Mouse (Mus musculus) stomach, postnatal 0 days (tissue): ENCODE measurements around the gene Fgfr4. TPM values are rescaled to one million over a fixed set of nuclear protein-coding genes. Genes with fewer than 3 reads are reported as not detected.
"Not testable (repeated sequence)": the region's sequence is repeated elsewhere in the genome, so short reads cannot be mapped to it uniquely, and the experiment has no call there.

Source experiments
- ATAC-seq: fragments of 200-750 bp; cut with Nextera tagmentation; 2 replicates; pipeline ENCODE4 v1.8.0; 2017; ENCODE audit not compliant: low FRiP score, low TSS enrichment
- DNase-seq: peaks from one replicate; pipeline ENCODE4 v3.0.0-alpha.2; 2016; ENCODE audit warnings: low spot score
- H3K27ac ChIP-seq: fragments of 300-500 bp; sonication (generic); replicated peaks from 2 replicates; pipeline ENCODE4 v1.5.1; 2014; ENCODE audit warnings: mild to moderate bottlenecking, control low read depth
- H3K27me3 ChIP-seq: fragments of 300-500 bp; sonication (generic); 2 replicates; pipeline ENCODE4 v1.6.1; 2014; ENCODE audit warnings: low read length; ENCODE audit not compliant: control insufficient read depth, insufficient read depth
- H3K36me3 ChIP-seq: fragments of 300-500 bp; sonication (generic); 2 replicates; pipeline ENCODE4 v1.6.1; 2014; ENCODE audit warnings: low read length, mixed read lengths; ENCODE audit not compliant: control insufficient read depth, insufficient read depth
- H3K4me1 ChIP-seq: fragments of 300-500 bp; sonication (generic); replicated peaks from 2 replicates; pipeline ENCODE4 v1.6.1; 2014; ENCODE audit warnings: antibody characterized with exemption; ENCODE audit not compliant: control insufficient read depth, insufficient read depth
- H3K4me2 ChIP-seq: fragments of 300-500 bp; sonication (generic); replicated peaks from 2 replicates; pipeline ENCODE4 v1.6.1; 2014; ENCODE audit warnings: low read depth, mild to moderate bottlenecking, control low read depth, moderate library complexity
- H3K4me3 ChIP-seq: fragments of 300-500 bp; sonication (generic); 2 replicates; pipeline ENCODE4 v1.5.1; 2014; ENCODE audit warnings: low read depth, low read length, control low read depth
- H3K9ac ChIP-seq: fragments of 300-500 bp; sonication (generic); 2 replicates; pipeline ENCODE4 v1.6.1; 2014; ENCODE audit warnings: mild to moderate bottlenecking, low read length, control low read depth, mixed read lengths
- H3K9me3 ChIP-seq: fragments of 300-500 bp; sonication (generic); 2 replicates; pipeline ENCODE4 v1.6.1; 2016; ENCODE audit warnings: low read length; ENCODE audit not compliant: control insufficient read depth
- CTCF ChIP-seq: IDR thresholded peaks from 2 replicates; pipeline ENCODE4 v1.5.1; 2016; ENCODE audit warnings: antibody characterized with exemption, low read depth, mild to moderate bottlenecking, moderate library complexity
- EP300 ChIP-seq: optimal IDR thresholded peaks from 2 replicates; pipeline ENCODE3; 2016; ENCODE audit warnings: antibody characterized with exemption
- WGBS: fragments of 180-500 bp; shearing (Covaris S2); extraction: QIAGEN DNeasy Blood & Tissue Kit; methylation state at CpG from one replicate; pipeline ENCODE4 v1.1.7; 2014; 5-methylcytosine and 5-hydroxymethylcytosine counted together
- polyA plus RNA-seq: library from polyadenylated mRNA; unstranded; fragments of >200 nt; fragmentation: Nextera tagmentation; extraction: Ambion mirVana; gene quantifications from 2 replicates; pipeline ENCODE4 v1.2.1, GENCODE M21; 2015

Fgfr4 gene
- polyA plus RNA-seq, 1 experiment from 2014 or later, result 1.4 TPM

- H3K27ac ChIP-seq, result peak overlapping the region; percentile 87
- no peaks in the 10 kb centered on the region for H3K9me3 ChIP-seq
- H3K36me3 ChIP-seq, result no peaks in the 10 kb centered on the region
- TF ChIP-seq CTCF (no peak), EP300 (no peak)
- 0 out of 2 replicates have a peak, but pooled peaks cover 2% of the 10 kb centered on the region for H3K4me1 ChIP-seq
- no peaks in the 10 kb centered on the region for H3K27me3 ChIP-seq
- H3K9ac ChIP-seq, result peak overlapping the region; percentile 52
- peak overlapping the region; percentile 68 for H3K4me2 ChIP-seq
- ATAC-seq (peak; percentile 16; the same call in 1 of the 2 replicates), DNase-seq (no peak)
- 4% methylated on average over 12 of the region's 12 CpGs for WGBS
- peak overlapping the region; percentile 27 for H3K4me3 ChIP-seq
These were observed 37.2 kb downstream of the Fgfr4 start for GRCm38 (mm10) chr13:55189531-55190107.

DNA sequence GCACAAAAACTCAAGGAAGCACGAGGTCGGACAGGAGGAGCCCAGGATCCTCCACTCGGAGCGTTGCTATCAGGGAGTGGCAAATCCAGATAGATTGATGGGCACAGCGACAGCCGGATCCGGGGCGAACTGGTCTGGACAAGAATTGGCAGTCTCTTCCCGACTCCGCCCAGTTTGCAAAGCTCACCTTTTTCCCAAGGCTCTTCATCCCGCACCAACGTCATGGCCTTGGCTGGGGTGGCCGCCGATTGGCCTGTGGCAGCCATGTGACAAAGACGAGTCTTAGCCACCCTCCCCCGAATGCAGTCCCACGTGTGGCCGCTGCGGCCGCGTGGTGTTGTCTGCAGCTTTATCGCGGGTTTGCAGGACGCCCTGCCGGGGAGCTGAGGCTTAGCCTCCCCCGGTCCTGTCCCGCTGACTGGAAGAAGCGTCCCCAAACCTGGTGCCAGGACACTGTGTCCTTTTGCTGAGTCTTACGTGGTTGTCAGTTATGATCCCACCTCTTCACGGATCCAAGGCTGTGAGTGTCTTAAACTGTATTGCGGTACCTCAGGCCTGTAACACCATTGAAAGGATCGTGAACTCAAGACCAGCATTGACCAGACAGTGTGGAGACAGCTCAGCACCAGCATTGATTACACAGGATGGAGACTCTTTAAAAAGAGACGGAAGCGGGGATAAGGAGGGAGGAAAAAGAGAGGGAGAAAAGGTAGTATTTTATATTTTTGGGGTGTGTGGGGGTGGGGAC, 37.9 kb downstream of the Fgfr4 start:
- peak overlapping the region; percentile 68 for H3K4me2 ChIP-seq
- peak overlapping the region; percentile 27 for H3K4me3 ChIP-seq

GRCm38 (mm10) chr13:55191535-55191934, 39.1 kb downstream of the Fgfr4 start:
- ATAC-seq (no peak), DNase-seq (no peak)
- Histone ChIP-seq H3K36me3 (no peaks in the 10 kb centered on the region), H3K27me3 (no peaks in the 10 kb centered on the region), H3K4me1 (0 out of 2 replicates have a peak, but pooled peaks cover 2% of the 10 kb centered on the region), H3K4me3 (no peak overlapping the region), H3K9ac (no peak overlapping the region), H3K9me3 (no peaks in the 10 kb centered on the region), H3K4me2 (no peak overlapping the region), H3K27ac (no peak overlapping the region)
- 85% methylated on average over 5 of the region's 5 CpGs for WGBS
- TF ChIP-seq CTCF (no peak), EP300 (no peak)

More for the DNA sequence above, 37.9 kb downstream of the Fgfr4 start:
- Histone ChIP-seq H3K9ac (peak overlapping the region; percentile 53), H3K27me3 (no peaks in the 10 kb centered on the region), H3K9me3 (no peaks in the 10 kb centered on the region), H3K27ac (peak overlapping the region; percentile 87), H3K4me1 (0 out of 2 replicates have a peak, but pooled peaks cover 2% of the 10 kb centered on the region), H3K36me3 (no peaks in the 10 kb centered on the region)
- DNase-seq (peak; percentile 96), ATAC-seq (peak; percentile 99)
- WGBS, result 2% methylated on average over 34 of the region's 34 CpGs
- TF ChIP-seq CTCF, result peak; percentile 86
- peak; percentile 84 for TF ChIP-seq EP300

GRCm38 (mm10) chr13:55202758-55203157, 50.3 kb downstream of the Fgfr4 start:
- H3K9me3 ChIP-seq, H3K4me2 ChIP-seq, ATAC-seq, H3K4me3 ChIP-seq, H3K36me3 ChIP-seq, H3K27me3 ChIP-seq, H3K9ac ChIP-seq, H3K4me1 ChIP-seq, H3K27ac ChIP-seq, DNase-seq: not testable (repeated sequence)
- 87% methylated on average over 4 of the region's 4 CpGs for WGBS

GRCm38 (mm10) chr13:55203740-55204139, 51.3 kb downstream of the Fgfr4 start:
- Histone ChIP-seq H3K27me3 (no peaks in the 10 kb centered on the region), H3K36me3 (no peaks in the 10 kb centered on the region), H3K9ac (no peak overlapping the region), H3K4me2 (no peak overlapping the region), H3K27ac (no peak overlapping the region), H3K4me3 (no peak overlapping the region), H3K9me3 (no peaks in the 10 kb centered on the region), H3K4me1 (no peaks in the 10 kb centered on the region)
- 56% methylated on average over 9 of the region's 9 CpGs for WGBS
- no peak for TF ChIP-seq EP300
- TF ChIP-seq CTCF, result no peak
- no peak for DNase-seq
- no peak for ATAC-seq
